Mouse (Mus musculus) ES-Bruce4 (cell line): Measurements from ENCODE around the gene Best2.

Source experiments
- CTCF ChIP-seq: IDR thresholded peaks from one replicate; pipeline ENCODE4 v1.8.1; 2011; ENCODE audit warnings: low read depth, low read length
- EP300 ChIP-seq: IDR thresholded peaks from 2 replicates; pipeline ENCODE4 v1.6.1; 2011; ENCODE audit warnings: low read depth, low read length; ENCODE audit not compliant: insufficient read depth
- POLR2A ChIP-seq: IDR thresholded peaks from one replicate; pipeline ENCODE4 v1.8.1; 2011; ENCODE audit warnings: low read length; ENCODE audit not compliant: insufficient read depth

DNA sequence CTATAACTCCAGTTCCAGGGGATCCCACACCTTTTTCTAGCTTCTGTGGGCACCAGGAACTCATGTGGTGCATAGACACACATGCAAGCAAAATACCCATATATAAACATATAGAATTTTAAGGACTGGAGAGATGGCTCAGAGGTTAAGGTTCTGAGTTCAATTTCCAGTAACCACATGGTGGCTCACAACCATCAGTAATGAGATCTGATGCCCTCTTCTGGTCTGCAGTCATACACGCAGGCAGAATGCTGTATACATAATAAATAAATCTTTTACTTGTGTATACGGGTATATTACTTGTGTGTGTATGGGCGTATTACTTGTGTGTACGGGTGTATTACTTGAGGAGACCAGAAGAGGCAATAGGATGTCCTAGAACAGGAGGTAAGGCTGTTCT, 50.4 kb downstream of the Best2 start:
- no peak for TF ChIP-seq POLR2A
- no peak for TF ChIP-seq CTCF
- TF ChIP-seq EP300 = no peak
